Mouse (Mus musculus): Measurements from ENCODE around the gene Mettl3.
"Not testable (repeated sequence)": the region's sequence is repeated elsewhere in the genome, so short reads cannot be mapped to it uniquely, and the experiment has no call there.

The Mettl3 gene

GRCm38 (mm10) chr14:52304644-52305271, at the start of gene Mettl3:
Gene Mettl3 (minus strand): TSS chr14:52305128.
- DNase-seq (ENCODE audit: low read depth): peak; percentile 90

GRCm38 (mm10) chr14:52339512-52339852, 34.6 kb upstream of the Mettl3 start:
- DNase-seq (ENCODE audit: low read depth): no peak

- peak; percentile 73 for DNase-seq (ENCODE audit: low read depth)
Observed at GRCm38 (mm10) chr14:52338751-52339511, 34.0 kb upstream of the Mettl3 start.

GRCm38 (mm10) chr14:52332171-52332570, 27.2 kb upstream of the Mettl3 start:
- no peak for DNase-seq (ENCODE audit: low read depth)

GRCm38 (mm10) chr14:52331069-52331750, 26.3 kb upstream of the Mettl3 start:
- no peak for DNase-seq (ENCODE audit: low read depth)

GRCm38 (mm10) chr14:52327910-52328812, 23.2 kb upstream of the Mettl3 start, which contains the start of gene Sall2:
Gene Sall2 (minus strand): TSS chr14:52328762.
- no peak for DNase-seq (ENCODE audit: low read depth)

GRCm38 (mm10) chr14:52327375-52327901, 22.5 kb upstream of the Mettl3 start:
- no peak for DNase-seq (ENCODE audit: low read depth)

- no peak for DNase-seq (ENCODE audit: low read depth)
Observed at GRCm38 (mm10) chr14:52325890-52326289, 21.0 kb upstream of the Mettl3 start.

- DNase-seq (ENCODE audit: low read depth): no peak
Observed at GRCm38 (mm10) chr14:52319361-52319760, 14.4 kb upstream of the Mettl3 start.

- DNase-seq (ENCODE audit: low read depth): no peak
Observed at GRCm38 (mm10) chr14:52316441-52317225, 11.7 kb upstream of the Mettl3 start.

- no peak for DNase-seq (ENCODE audit: low read depth)
Observed at GRCm38 (mm10) chr14:52315792-52316440, 11.0 kb upstream of the Mettl3 start.

- DNase-seq (ENCODE audit: low read depth): no peak
Observed at GRCm38 (mm10) chr14:52315283-52315780, 10.4 kb upstream of the Mettl3 start.

GRCm38 (mm10) chr14:52314808-52315150, 9.9 kb upstream of the Mettl3 start:
- DNase-seq (ENCODE audit: low read depth): no peak

- DNase-seq (ENCODE audit: low read depth): no peak
Observed at GRCm38 (mm10) chr14:52313931-52314807, 9.2 kb upstream of the Mettl3 start.

GRCm38 (mm10) chr14:52310906-52311305, 6.0 kb upstream of the Mettl3 start:
- no peak for DNase-seq (ENCODE audit: low read depth)

- not testable (repeated sequence) for DNase-seq (ENCODE audit: low read depth)
Observed at GRCm38 (mm10) chr14:52310343-52310742, 5.4 kb upstream of the Mettl3 start.

- DNase-seq (ENCODE audit: low read depth): no peak
Observed at GRCm38 (mm10) chr14:52306100-52306499, 1.2 kb upstream of the Mettl3 start.

GRCm38 (mm10) chr14:52303517-52303916, 1.4 kb downstream of the Mettl3 start:
- DNase-seq (ENCODE audit: low read depth): not testable (repeated sequence)

GRCm38 (mm10) chr14:52295558-52296264, 9.2 kb downstream of the Mettl3 start:
- no peak for DNase-seq (ENCODE audit: low read depth)
